Mouse (Mus musculus) CH12.LX (cell line): ENCODE measurements around the gene Slxl1.
"Not testable (repeated sequence)": the region's sequence is repeated elsewhere in the genome, so short reads cannot be mapped to it uniquely, and the experiment has no call there.

Experiments
- CTCF ChIP-seq, 2 experiments: IDR thresholded peaks in 1 of 2; conservative IDR thresholded peaks in 1 of 2; 2 replicates each; pipeline ENCODE4 v1.5.1; 2011 to 2012; ENCODE audit warnings: low read depth in 2 of 2, low read length in 2 of 2, improper control_type of control experiment in 1 of 2, inconsistent platforms in 1 of 2, mild to moderate bottlenecking in 1 of 2, moderate library complexity in 1 of 2
- E2F4 ChIP-seq: IDR thresholded peaks from 2 replicates; pipeline ENCODE4 v1.6.1; 2011; ENCODE audit warnings: low read depth, low read length, improper control_type of control experiment; ENCODE audit not compliant: insufficient replicate concordance
- ELF1 ChIP-seq: IDR thresholded peaks from 2 replicates; pipeline ENCODE4 v1.6.1; 2014; ENCODE audit warnings: low read depth, mild to moderate bottlenecking, inconsistent platforms, low read length, improper control_type of control experiment
- EP300 ChIP-seq: IDR thresholded peaks from 2 replicates; pipeline ENCODE4 v1.6.1; 2011; ENCODE audit warnings: low read length, improper control_type of control experiment
- HCFC1 ChIP-seq: IDR thresholded peaks from 2 replicates; pipeline ENCODE4 v1.6.1; 2012; ENCODE audit warnings: low read depth, mild to moderate bottlenecking, inconsistent platforms, low read length, improper control_type of control experiment
- POLR2A ChIP-seq: IDR thresholded peaks from 2 replicates; pipeline ENCODE4 v1.6.1; 2011; ENCODE audit warnings: low read depth, mild to moderate bottlenecking, improper control_type of control experiment, low read length
- SIN3A ChIP-seq: IDR thresholded peaks from 2 replicates; pipeline ENCODE4 v1.6.1; 2012; ENCODE audit warnings: low read length, improper control_type of control experiment, inconsistent platforms
- TCF12 ChIP-seq: IDR thresholded peaks from 2 replicates; pipeline ENCODE4 v1.6.1; 2014; ENCODE audit warnings: low read depth, mild to moderate bottlenecking, inconsistent platforms, low read length, improper control_type of control experiment
- UBTF ChIP-seq: IDR thresholded peaks from 2 replicates; pipeline ENCODE4 v1.6.1; 2012; ENCODE audit warnings: low read depth, mild to moderate bottlenecking, inconsistent platforms, low read length, improper control_type of control experiment, moderate library complexity
- USF1 ChIP-seq: IDR thresholded peaks from 2 replicates; pipeline ENCODE4 v1.6.1; 2014; ENCODE audit warnings: low read depth, mild to moderate bottlenecking, inconsistent platforms, low read length, improper control_type of control experiment

DNA sequence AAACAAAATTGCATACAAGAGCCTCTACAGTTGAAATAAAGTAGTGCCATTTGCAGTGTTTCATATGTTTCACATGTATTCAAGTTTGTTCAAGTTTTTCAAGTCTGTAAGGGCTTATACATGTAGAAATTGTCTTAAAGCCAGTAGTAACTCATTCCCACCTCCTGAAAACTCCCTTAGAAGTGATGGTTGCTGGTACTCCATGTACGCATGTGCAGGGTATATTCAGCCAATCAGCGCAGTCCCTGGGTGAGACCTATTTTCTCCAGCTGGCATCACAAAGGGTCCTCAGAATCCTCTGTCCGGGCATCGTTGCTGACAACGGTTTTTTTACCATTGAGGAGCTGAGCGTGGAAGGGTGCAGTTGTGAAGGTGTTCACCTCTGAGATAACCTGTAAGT, at the start of gene Slxl1:
- not testable (repeated sequence) for TF ChIP-seq POLR2A; E2F4; CTCF (conservative IDR thresholded peaks at IDR 0.05 in 1 of 2, IDR thresholded peaks at IDR 0.05 in 1 of 2; ENCODE audit: low read depth in 2 of 2, low read length in 2 of 2); UBTF; TCF12; ELF1; USF1; EP300; HCFC1; SIN3A
